ENCODE assay signal across 13 mouse cellular contexts in the genomic region with DNA sequence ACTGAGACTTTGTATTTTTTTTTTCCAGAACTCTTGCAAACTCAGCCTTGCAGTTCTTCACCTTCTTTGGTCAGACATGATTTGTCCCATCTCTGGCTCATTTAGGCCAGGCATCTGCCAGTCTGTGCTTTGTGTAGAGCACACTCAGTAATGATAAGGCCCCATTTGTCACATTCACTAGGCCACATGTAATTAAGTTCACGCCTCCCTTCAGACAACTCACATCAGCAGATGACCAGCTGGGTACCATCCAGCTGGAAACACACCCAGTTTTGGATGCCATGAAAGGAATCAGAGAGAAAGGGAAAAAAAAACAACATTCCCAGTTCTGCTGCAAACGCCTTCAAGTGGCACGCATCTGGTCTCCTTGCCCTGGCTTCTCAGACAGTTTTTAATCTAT.
DNase-seq lines count a peak whose midpoint lies in the region; ATAC-seq lines count a peak whose summit lies in the region.
"Had no signal": no experiment of that assay in that cellular context is flagged by ENCODE, and none has a peak within 500 bp of the region (broad histone marks: within the 10 kb centered on the region; RNA-seq: fewer than 3 reads in every experiment).

No protein-coding gene starts in this region.

- no peak for ATAC-seq in cerebellum, adult (ENCODE audit: insufficient number of reproducible peaks, low FRiP score, low TSS enrichment)
- ATAC-seq: intestine, embryonic 16.5 days had no signal

- peak; percentile 43 to 65 for DNase-seq in cerebellum, postnatal 14 days
- peak; percentile 19 to 20 for DNase-seq in layer of hippocampus, postnatal 14 days (ENCODE audit: low spot score in 2 of 2)
- DNase-seq in layer of hippocampus, postnatal 25 days (ENCODE audit: extremely low spot score in 1 of 2, low spot score in 1 of 2), result no peak
- peak; percentile 12 for DNase-seq in right cerebral cortex, adult 18-20 months
- DNase-seq in right cerebral cortex, postnatal 4 days, result no peak
- DNase-seq in embryo, embryonic 10.5 days (ENCODE audit: low spot score), result no peak
- no peak for DNase-seq in kidney, adult 9 months
- DNase-seq: adrenal gland, adult 2 months; cerebellum, adult 8-10 months; heart, adult 18-20 months; thymus, adult 2 months had no signal

Comparison
In these comparisons a context has a peak if more than half of its experiments do, and no peak if none do; other contexts are left out.
1. DNase-seq: peak in cerebellum, postnatal 14 days (2 of 2), layer of hippocampus, postnatal 14 days (2 of 2) and right cerebral cortex, adult 18-20 months (single experiment); none in layer of hippocampus, postnatal 25 days (0 of 2), right cerebral cortex, postnatal 4 days (single experiment), embryo, embryonic 10.5 days (single experiment) and kidney, adult 9 months (single experiment).